Mouse (Mus musculus) liver, embryonic 12.5 days (tissue): Measurements from ENCODE around the gene Cldn7. TPM values are rescaled to one million over a fixed set of nuclear protein-coding genes. Genes with fewer than 3 reads are reported as not detected.

Experiments used
- ATAC-seq: fragments of 200-750 bp; cut with Nextera tagmentation; 2 replicates; pipeline ENCODE4 v1.8.0; 2017; ENCODE audit warnings: moderate number of reproducible peaks, mild to moderate bottlenecking, moderate library complexity
- H3K27ac ChIP-seq: fragments of 300-500 bp; sonication (generic); 2 replicates; pipeline ENCODE4 v1.5.1; 2016; ENCODE audit warnings: mild to moderate bottlenecking
- H3K27me3 ChIP-seq: fragments of 300-500 bp; sonication (generic); replicated peaks from 2 replicates; pipeline ENCODE4 v1.6.1; 2016; ENCODE audit warnings: mild to moderate bottlenecking, moderate library complexity
- H3K36me3 ChIP-seq: fragments of 300-500 bp; sonication (generic); 2 replicates; pipeline ENCODE4 v1.6.1; 2016; ENCODE audit warnings: mild to moderate bottlenecking, moderate library complexity
- H3K4me1 ChIP-seq: fragments of 300-500 bp; sonication (generic); 2 replicates; pipeline ENCODE4 v1.6.1; 2016
- H3K4me2 ChIP-seq: fragments of 300-500 bp; sonication (generic); 2 replicates; pipeline ENCODE4 v1.6.1; 2016; ENCODE audit warnings: mild to moderate bottlenecking, moderate library complexity
- H3K4me3 ChIP-seq: fragments of 300-500 bp; sonication (generic); 2 replicates; pipeline ENCODE4 v1.5.1; 2016; ENCODE audit warnings: mild to moderate bottlenecking, moderate library complexity
- H3K9ac ChIP-seq: fragments of 300-500 bp; sonication (generic); 2 replicates; pipeline ENCODE4 v1.6.1; 2016; ENCODE audit warnings: mild to moderate bottlenecking, moderate library complexity
- H3K9me3 ChIP-seq: fragments of 300-500 bp; sonication (generic); replicated peaks from 2 replicates; pipeline ENCODE4 v1.6.1; 2016; ENCODE audit warnings: mild to moderate bottlenecking, moderate library complexity
- WGBS: fragments of 180-500 bp; shearing (Covaris S2); methylation state at CpG from one replicate; pipeline ENCODE4 v1.1.7; 2016; ENCODE audit not compliant: insufficient replicate concordance; 5-methylcytosine and 5-hydroxymethylcytosine counted together
- polyA plus RNA-seq: library from polyadenylated mRNA; unstranded; fragments of >200 nt; fragmentation: Nextera tagmentation; extraction: Ambion mirVana; gene quantifications from 2 replicates; pipeline ENCODE4 v1.2.1, GENCODE M21; 2016

The Cldn7 gene
- polyA plus RNA-seq, 1 experiment from 2014 or later: 3.3 TPM

DNA sequence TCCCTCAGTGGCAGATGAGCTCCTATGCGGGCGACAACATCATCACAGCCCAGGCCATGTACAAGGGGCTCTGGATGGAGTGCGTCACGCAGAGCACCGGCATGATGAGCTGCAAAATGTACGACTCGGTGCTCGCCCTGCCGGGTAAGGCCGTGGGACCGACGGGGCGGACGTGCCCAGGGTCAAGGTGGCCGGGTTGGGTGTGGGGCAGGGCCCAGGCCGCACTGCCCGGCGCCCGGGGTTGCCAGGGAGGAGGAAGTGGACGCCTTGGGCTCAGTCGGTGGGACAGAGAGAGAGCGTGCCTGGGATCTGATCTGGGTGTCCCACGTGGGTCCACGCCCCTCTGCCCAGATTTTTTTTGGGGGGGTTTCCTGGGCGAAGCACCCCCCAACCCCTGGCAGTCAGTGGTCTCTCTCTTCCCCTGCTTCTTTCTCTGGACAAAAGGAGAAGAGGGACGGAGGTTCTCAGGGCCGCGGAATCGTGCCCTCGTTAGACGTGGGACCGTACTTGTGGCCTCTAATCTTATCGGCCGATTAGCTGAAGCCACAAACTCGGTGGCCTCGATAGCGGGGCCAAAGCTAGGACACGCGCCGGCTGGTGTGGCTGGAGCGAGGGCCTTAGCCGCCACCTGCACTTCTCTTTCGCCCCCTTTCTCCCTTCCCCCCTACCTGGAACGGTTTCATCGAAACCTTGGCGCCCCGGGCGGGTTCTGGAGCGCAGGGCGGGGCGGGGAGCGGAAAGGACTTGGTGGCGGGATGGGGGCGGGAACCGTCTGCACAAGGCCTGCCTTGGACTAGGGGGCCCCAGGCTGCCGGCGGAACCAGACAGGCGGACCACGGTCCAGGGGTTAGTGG is 1.7 kb downstream of the Cldn7 start:
- 1% methylated on average over 58 of the region's 59 CpGs for WGBS
- H3K36me3 ChIP-seq: peaks cover 26% of the 10 kb centered on the region
- H3K4me2 ChIP-seq: peak overlapping the region; percentile 74
- peaks cover 77% of the 10 kb centered on the region for H3K27me3 ChIP-seq
- peak; percentile 47 for ATAC-seq
- peak overlapping the region; percentile 39 for H3K9ac ChIP-seq
- H3K4me1 ChIP-seq: peaks cover 25% of the 10 kb centered on the region
- H3K9me3 ChIP-seq: no peaks in the 10 kb centered on the region
- H3K4me3 ChIP-seq: peak overlapping the region; percentile 50
- no peak overlapping the region for H3K27ac ChIP-seq

DNA sequence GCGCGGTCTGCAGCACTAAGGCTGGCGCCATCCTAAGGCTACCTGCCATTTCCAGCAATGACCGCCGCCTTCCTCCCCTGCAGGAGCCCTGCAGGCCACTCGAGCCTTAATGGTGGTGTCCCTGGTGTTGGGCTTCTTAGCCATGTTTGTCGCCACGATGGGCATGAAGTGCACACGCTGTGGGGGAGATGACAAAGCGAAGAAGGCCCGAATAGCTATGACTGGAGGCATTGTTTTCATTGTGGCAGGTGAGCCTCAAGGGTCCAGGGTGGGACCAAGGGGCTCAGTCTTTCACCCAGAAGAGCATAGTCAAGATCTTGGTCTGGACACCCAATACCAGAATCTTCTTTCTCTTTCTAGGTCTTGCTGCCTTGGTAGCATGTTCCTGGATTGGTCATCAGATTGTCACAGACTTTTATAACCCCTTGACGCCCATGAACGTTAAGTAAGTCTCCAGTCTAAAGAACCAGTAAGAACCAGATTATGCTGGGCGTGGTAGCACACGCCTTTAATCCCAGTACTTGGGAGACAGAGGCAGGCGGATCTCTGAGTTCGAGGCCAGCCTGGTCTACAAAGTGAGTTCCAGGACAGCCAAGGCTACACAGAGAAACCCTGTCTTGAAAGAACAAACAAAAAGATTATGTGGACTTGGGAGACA is 2.4 kb downstream of the Cldn7 start:
- peaks cover 25% of the 10 kb centered on the region for H3K4me1 ChIP-seq
- peaks cover 69% of the 10 kb centered on the region for H3K27me3 ChIP-seq
- no peaks in the 10 kb centered on the region for H3K9me3 ChIP-seq
- WGBS: 31% methylated on average over 17 of the region's 17 CpGs
- H3K4me3 ChIP-seq: peak overlapping the region; percentile 50
- no peak overlapping the region for H3K27ac ChIP-seq
- peak overlapping the region; percentile 39 for H3K9ac ChIP-seq
- peak overlapping the region; percentile 74 for H3K4me2 ChIP-seq
- ATAC-seq: no peak
- peaks cover 34% of the 10 kb centered on the region for H3K36me3 ChIP-seq

DNA sequence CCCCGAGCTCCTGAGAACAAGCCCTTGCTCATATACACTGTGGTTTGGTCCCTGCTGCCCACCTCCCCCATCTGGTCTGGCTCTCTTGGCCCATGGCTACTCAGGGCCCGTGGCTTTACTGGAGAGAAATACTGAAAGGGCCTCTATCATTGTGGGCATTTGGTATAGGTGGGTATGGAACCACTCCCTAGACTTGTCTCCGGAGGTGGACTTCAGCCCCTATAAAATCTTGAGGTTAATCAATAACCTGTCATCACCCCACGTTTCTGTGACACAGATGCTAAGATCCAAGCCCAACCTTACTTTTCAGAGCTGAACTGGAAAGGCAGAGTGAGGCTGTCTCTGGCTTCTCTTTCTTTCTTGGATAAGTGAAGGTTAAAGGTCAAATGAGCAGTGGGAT is 4.2 kb downstream of the Cldn7 start:
- Histone ChIP-seq H3K4me1 (peaks cover 25% of the 10 kb centered on the region), H3K9ac (no peak overlapping the region), H3K4me3 (no peak overlapping the region), H3K27ac (no peak overlapping the region), H3K4me2 (no peak overlapping the region), H3K9me3 (no peaks in the 10 kb centered on the region), H3K27me3 (peaks cover 51% of the 10 kb centered on the region), H3K36me3 (peaks cover 50% of the 10 kb centered on the region)
- no peak for ATAC-seq
- WGBS: 72% methylated on average over 4 of the region's 4 CpGs

DNA sequence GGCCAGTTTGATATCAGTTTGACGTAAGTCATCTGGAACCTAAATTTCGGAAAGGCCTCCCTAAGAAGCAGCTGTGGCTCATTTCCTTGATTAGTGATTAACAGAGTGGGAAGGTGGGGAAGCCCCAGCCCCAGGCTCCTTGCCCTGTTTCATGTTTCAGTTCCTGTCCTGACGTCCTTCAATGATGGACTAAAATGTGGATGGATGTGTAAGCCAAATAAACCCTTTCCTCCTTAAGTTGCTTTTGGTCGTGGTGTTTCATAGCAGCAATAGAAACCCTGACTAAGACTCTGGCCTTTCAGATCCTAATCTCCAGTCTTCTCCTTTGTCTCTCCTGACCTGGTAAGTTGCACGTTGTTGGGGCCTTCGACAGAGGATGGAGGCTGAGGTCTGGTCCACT is 5.6 kb downstream of the Cldn7 start:
- Histone ChIP-seq H3K9me3 (no peaks in the 10 kb centered on the region), H3K36me3 (peaks cover 64% of the 10 kb centered on the region)

DNA sequence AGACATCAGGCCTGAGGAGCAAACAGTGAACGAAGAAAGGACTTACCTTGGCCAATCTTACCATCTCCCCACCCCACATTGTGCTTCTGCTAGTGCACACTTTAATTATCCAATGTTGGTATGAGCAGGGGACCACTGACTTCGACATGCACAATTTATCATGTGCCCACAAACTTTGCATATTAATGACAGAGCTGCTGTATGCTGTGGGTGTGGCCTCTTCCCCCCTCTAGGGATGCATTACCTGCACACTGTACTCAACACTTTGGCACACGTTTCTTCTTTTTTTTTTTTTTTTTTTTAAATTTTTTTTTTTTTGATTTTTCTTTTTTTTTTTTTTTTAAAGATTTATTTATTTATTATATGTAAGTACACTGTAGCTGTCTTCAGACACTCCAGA is 6.2 kb downstream of the Cldn7 start:
- H3K9ac ChIP-seq: no peak overlapping the region
- H3K36me3 ChIP-seq: peaks cover 70% of the 10 kb centered on the region
- H3K9me3 ChIP-seq: no peaks in the 10 kb centered on the region
- H3K27ac ChIP-seq: no peak overlapping the region
- H3K4me1 ChIP-seq: peaks cover 17% of the 10 kb centered on the region
- H3K4me2 ChIP-seq: no peak overlapping the region
- H3K27me3 ChIP-seq: peaks cover 31% of the 10 kb centered on the region
- H3K4me3 ChIP-seq: no peak overlapping the region
- 68% methylated on average over 3 of the region's 3 CpGs for WGBS
- no peak; the same call in 1 of the 2 replicates for ATAC-seq

More for the DNA sequence above, 5.6 kb downstream of the Cldn7 start:
- 76% methylated on average over 6 of the region's 6 CpGs for WGBS
- no peak overlapping the region for H3K4me3 ChIP-seq
- ATAC-seq: no peak
- peaks cover 37% of the 10 kb centered on the region for H3K27me3 ChIP-seq
- H3K4me2 ChIP-seq: no peak overlapping the region
- H3K4me1 ChIP-seq: peaks cover 23% of the 10 kb centered on the region
- no peak overlapping the region for H3K9ac ChIP-seq
- H3K27ac ChIP-seq: no peak overlapping the region

DNA sequence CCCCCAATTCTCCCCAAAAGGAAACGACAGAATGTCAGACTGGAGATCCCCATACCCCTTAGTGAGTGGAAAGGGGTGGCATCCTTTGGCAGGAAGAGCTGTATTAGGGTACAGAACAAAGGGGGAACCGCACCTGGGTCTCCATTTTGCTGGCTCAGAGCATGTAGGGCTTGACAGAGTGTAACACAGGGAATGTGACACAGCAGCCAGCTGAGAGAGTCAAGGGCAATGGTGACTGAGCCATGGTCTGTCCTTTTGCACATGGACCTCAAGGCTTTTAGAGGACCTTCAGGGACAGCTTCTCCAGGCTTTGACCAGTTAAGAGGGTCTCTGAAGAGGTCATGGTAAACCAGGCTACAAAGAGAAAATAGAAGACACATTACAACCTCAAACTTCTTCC is 10.3 kb downstream of the Cldn7 start:
- peaks cover 82% of the 10 kb centered on the region for H3K36me3 ChIP-seq
- H3K27ac ChIP-seq: no peak overlapping the region
- H3K27me3 ChIP-seq: no peaks in the 10 kb centered on the region
- H3K9ac ChIP-seq: no peak overlapping the region
- no peak overlapping the region for H3K4me3 ChIP-seq
- WGBS: 86% methylated on average over 2 of the region's 2 CpGs
- H3K4me1 ChIP-seq: peaks cover 10% of the 10 kb centered on the region
- H3K9me3 ChIP-seq: no peaks in the 10 kb centered on the region
- H3K4me2 ChIP-seq: no peak overlapping the region
- no peak for ATAC-seq

DNA sequence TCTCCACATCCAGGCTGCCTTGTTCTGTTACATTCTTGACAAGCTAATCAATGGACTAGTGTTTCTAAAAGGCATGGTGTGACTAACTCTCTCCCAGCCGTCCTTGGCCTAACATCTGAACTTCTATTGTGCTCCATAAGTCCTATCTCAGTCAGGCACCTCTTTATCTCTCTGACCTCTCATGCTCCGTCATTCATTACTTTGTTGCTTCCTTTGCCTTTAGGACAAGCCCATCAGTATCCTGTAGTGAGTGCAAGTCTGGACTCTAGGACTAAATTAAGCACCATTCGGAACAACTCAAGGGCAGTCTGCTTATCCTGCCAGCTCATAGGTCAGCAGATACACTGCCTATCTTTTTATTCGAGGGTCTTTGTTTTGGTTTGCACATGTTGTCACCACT is 11.7 kb downstream of the Cldn7 start:
- H3K4me3 ChIP-seq: no peak overlapping the region
- no peak overlapping the region for H3K9ac ChIP-seq
- H3K9me3 ChIP-seq: no peaks in the 10 kb centered on the region
- H3K27me3 ChIP-seq: no peaks in the 10 kb centered on the region
- H3K36me3 ChIP-seq: peaks cover 72% of the 10 kb centered on the region
- no peak for ATAC-seq
- no peak overlapping the region for H3K27ac ChIP-seq
- no peak overlapping the region for H3K4me2 ChIP-seq
- H3K4me1 ChIP-seq: peaks cover 10% of the 10 kb centered on the region
- 60% methylated on average over 4 of the region's 4 CpGs for WGBS

DNA sequence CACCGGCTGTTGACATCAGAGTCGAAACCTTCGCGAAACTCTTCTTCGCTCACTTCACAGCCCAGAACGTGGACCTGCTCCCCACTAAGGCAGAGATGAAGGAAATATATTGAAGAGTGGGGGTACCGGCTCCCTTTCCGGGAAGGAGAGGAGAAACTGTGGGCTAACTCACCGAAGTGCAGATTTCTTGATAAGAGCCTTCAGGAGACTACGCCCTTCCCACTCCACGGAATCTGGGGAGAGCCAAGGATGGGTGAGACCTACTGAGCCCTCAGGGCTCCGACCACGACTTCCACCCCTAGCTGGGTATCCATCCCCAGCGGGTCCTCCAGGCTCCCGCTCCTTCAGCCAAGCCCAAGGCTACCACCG is 15.2 kb downstream of the Cldn7 start:
- Histone ChIP-seq H3K4me2 (peak overlapping the region; percentile 91), H3K27ac (peak overlapping the region; percentile 98), H3K9ac (peak overlapping the region; percentile 99), H3K4me1 (peaks cover 34% of the 10 kb centered on the region), H3K27me3 (no peaks in the 10 kb centered on the region), H3K36me3 (peaks cover 54% of the 10 kb centered on the region), H3K4me3 (peak overlapping the region; percentile 99), H3K9me3 (no peaks in the 10 kb centered on the region)
- no peak for ATAC-seq
- 1% methylated on average over 16 of the region's 16 CpGs for WGBS

DNA sequence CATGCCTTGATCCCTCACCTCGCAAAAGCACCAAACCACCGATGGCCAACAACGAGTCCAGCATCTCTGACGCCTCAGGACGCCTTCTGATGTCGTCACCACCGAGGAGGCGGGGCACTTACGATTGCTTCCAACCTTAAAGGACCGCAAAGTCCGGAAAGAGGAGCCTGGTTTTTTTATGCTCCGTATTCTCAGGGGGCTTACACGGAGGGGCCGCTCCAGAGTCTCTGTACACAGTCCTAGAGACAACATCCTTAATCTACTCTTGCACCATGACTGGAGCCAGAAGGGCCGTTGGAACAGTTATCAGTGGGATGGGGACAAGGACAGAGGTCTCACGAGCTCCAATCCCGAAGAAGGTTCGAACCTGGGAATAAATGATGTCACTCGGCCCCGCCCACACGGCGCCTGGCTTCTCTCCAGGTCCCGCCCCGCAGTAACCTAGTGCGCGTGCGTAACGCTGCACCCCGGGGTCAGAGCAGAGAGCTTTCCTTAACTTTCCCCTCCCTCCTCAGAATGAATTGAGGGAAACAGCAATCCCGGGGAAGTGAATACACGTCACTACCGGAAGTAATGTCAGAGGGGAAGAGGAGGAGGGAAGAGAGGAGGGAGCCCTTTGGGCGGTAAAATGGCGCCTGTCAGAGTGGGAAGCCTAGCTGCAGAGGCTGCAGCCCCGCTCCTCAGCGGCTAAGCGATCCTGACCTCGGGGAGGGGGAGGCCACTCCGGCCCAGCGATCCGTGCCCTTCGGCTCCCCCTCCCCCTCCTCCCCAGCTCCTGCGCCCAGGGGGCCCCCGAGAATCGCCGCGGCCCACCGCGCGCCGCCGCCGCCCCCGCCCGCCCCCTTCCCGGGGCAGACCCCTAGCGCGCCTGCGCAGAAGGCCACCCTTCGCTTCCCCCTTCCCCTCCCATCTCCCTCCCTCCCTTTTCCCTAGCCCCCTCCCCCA is 15.9 kb downstream of the Cldn7 start:
- Histone ChIP-seq H3K4me1 (peaks cover 34% of the 10 kb centered on the region), H3K36me3 (peaks cover 54% of the 10 kb centered on the region), H3K9ac (peak overlapping the region; percentile 99), H3K4me2 (peak overlapping the region; percentile 91), H3K4me3 (peak overlapping the region; percentile 99), H3K9me3 (no peaks in the 10 kb centered on the region), H3K27ac (peak overlapping the region; percentile 98), H3K27me3 (no peaks in the 10 kb centered on the region)
- peak; percentile 93 for ATAC-seq
- under 1% methylated on average over 54 of the region's 60 CpGs for WGBS

DNA sequence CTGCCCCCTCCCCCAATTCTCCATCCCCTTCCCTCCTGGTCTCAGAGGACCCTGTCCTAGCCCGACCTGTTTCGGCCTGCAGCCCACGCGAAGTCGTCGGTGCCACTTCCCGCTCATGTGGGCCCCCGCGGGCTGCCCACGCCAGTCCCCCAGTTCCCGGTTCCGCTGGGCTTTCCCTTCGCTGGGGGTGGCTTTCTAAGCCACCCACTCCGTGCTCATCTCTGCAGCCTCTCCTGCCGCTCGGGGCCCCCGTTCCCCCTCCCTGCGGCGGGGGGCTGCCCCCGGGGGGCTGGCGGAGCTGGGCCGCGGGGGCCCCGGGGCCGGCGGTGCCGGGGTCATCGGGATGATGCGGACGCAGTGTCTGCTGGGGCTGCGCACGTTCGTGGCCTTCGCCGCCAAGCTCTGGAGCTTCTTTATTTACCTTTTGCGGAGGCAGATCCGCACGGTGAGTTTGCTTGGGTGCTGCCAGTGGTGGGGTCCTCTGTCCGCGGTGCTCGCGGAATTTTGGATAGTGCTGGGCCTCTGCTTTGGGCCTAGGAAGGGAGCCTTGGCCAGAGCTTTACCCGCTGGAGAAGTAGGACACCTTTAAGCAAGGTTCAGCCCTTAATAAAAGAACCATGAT is 16.7 kb downstream of the Cldn7 start, which contains the start of gene Ctdnep1:
TSS of gene Ctdnep1 (plus strand) at position 16 of the 622 bp plus-strand sequence.
- WGBS: under 1% methylated on average over 41 of the region's 43 CpGs
- peak within 1 kb of the TSS; percentile 99 for H3K4me3 ChIP-seq
- 0 out of 2 replicates have a peak, but pooled peaks have one; percentile 1 for ATAC-seq
- peak within 1 kb of the TSS; percentile 99 for H3K9ac ChIP-seq
- H3K4me2 ChIP-seq: peak within 1 kb of the TSS; percentile 91
- no peaks in the 10 kb centered on the region for H3K9me3 ChIP-seq
- H3K36me3 ChIP-seq: peaks cover 52% of the 10 kb centered on the region
- H3K27ac ChIP-seq: peak within 1 kb of the TSS; percentile 98
- peaks cover 34% of the 10 kb centered on the region for H3K4me1 ChIP-seq
- H3K27me3 ChIP-seq: no peaks in the 10 kb centered on the region

DNA sequence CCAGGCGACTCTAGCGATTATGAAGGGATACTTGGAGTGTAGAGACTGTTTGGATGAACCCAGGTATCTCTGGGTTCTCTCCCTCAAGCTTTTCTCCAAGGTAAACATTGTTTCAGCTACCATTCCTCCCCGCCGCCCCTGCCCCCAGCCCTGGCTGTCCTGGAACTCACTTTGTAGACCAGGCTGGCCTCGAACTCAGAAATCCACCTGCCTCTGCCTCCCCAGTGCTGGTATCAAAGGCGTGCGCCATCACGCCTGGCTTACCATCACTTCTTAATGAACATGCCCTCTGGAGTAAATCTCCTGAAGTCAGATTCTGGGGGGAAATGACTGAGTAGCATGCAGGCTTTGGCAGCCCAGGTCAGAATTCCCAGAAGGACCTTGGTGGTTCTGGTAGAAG is 17.6 kb downstream of the Cldn7 start, which contains the start of gene Elp5:
TSS of gene Elp5 (minus strand) at position 293 of the 400 bp plus-strand sequence.
- peak within 1 kb of the TSS; percentile 91 for H3K4me2 ChIP-seq
- peaks cover 53% of the 10 kb centered on the region for H3K36me3 ChIP-seq
- H3K9me3 ChIP-seq: no peaks in the 10 kb centered on the region
- ATAC-seq: no peak
- H3K4me3 ChIP-seq: peak within 1 kb of the TSS; percentile 99
- 47% methylated on average over 8 of the region's 8 CpGs for WGBS
- peaks cover 34% of the 10 kb centered on the region for H3K4me1 ChIP-seq
- no peaks in the 10 kb centered on the region for H3K27me3 ChIP-seq
- peak within 1 kb of the TSS; percentile 99 for H3K9ac ChIP-seq
- H3K27ac ChIP-seq: peak within 1 kb of the TSS; percentile 98
